Comparison of ENCODE assay signal across 18 mouse cellular contexts in genomic region chr3:146158039-146158438, GRCm38 (mm10). TPM values are rescaled to one million over a fixed set of nuclear protein-coding genes. Genes with fewer than 3 reads are reported as not detected.
"Had no signal": no experiment of that assay in that cellular context is flagged by ENCODE, and none has a peak within 500 bp of the region (broad histone marks: within the 10 kb centered on the region; RNA-seq: fewer than 3 reads in every experiment).

No protein-coding gene starts in this region.

- H3K36me3 ChIP-seq: kidney, embryonic 15.5 days; limb, embryonic 15.5 days; liver, embryonic 12.5 days; midbrain, embryonic 13.5 days; neural tube, embryonic 15.5 days had no signal

- H3K9me3 ChIP-seq: kidney, embryonic 15.5 days; limb, embryonic 15.5 days; liver, embryonic 12.5 days; midbrain, embryonic 13.5 days; neural tube, embryonic 15.5 days had no signal

- H3K9ac ChIP-seq: kidney, embryonic 15.5 days; limb, embryonic 15.5 days; liver, embryonic 12.5 days; lung, embryonic 14.5 days; midbrain, embryonic 13.5 days; neural tube, embryonic 15.5 days had no signal

- H3K4me3 ChIP-seq: kidney, embryonic 15.5 days; limb, embryonic 15.5 days; liver, embryonic 12.5 days; midbrain, embryonic 13.5 days; neural tube, embryonic 15.5 days had no signal

- H3K27ac ChIP-seq: kidney, embryonic 15.5 days; limb, embryonic 15.5 days; liver, embryonic 12.5 days; midbrain, embryonic 13.5 days; neural tube, embryonic 15.5 days had no signal

- ATAC-seq: liver, embryonic 12.5 days; midbrain, embryonic 13.5 days had no signal

- H3K4me1 ChIP-seq: limb, embryonic 15.5 days had no signal

- DNase-seq: kidney, postnatal 25 days; layer of hippocampus, adult 9-11 months; layer of hippocampus, postnatal 36 days; lung, embryonic 14.5 days; lung, postnatal 10 days; right cerebral cortex, postnatal 14 days; thymus, postnatal 36 days had no signal

- H3K27me3 ChIP-seq: kidney, embryonic 15.5 days; limb, embryonic 15.5 days; neural tube, embryonic 15.5 days had no signal

- H3K4me2 ChIP-seq: kidney, embryonic 15.5 days; limb, embryonic 15.5 days; liver, embryonic 12.5 days; lung, embryonic 14.5 days; midbrain, embryonic 13.5 days; neural tube, embryonic 15.5 days had no signal

RNA-seq across cellular contexts. Expression of gene Mcoln2, which starts 8.4 kb away (rescaled TPM):
- total RNA-seq: layer of hippocampus, postnatal 36 days; left cerebral cortex, adult 8-10 months; left cerebral cortex, postnatal 25 days had no signal

RNA-seq across cellular contexts. Expression of gene Mcoln3, which starts 40.8 kb away (rescaled TPM):
- total RNA-seq: layer of hippocampus, postnatal 36 days; left cerebral cortex, adult 8-10 months; left cerebral cortex, postnatal 25 days had no signal

RNA-seq across cellular contexts. Expression of gene Wdr63, which starts 50.1 kb away (rescaled TPM):
- total RNA-seq: megakaryocyte progenitor cell, adult 5-6 weeks had no signal
- polyA plus RNA-seq: limb, embryonic 11.5 days; limb, embryonic 15.5 days; liver, embryonic 16.5 days; lung, embryonic 14.5 days; neural tube, embryonic 11.5 days had no signal
